Mouse (Mus musculus): ENCODE data around the gene Slc39a5.

GRCm38 (mm10) chr10:128422426-128422825, 21.4 kb upstream of the Slc39a5 start:
- TF ChIP-seq POLR2A (IDR thresholded peaks at IDR 0.05; ENCODE audit: insufficient read depth, low read depth, low read length) (no peak), CTCF (IDR thresholded peaks at IDR 0.05) (no peak), EP300 (IDR thresholded peaks at IDR 0.05; ENCODE audit: insufficient read depth, low read depth, low read length) (no peak)

Measured in heart, adult 2 months (tissue).